Mouse (Mus musculus): ENCODE measurements around the gene Sugp2. TPM values are rescaled to one million over a fixed set of nuclear protein-coding genes. Genes with fewer than 3 reads are reported as not detected.

Gene Sugp2
- polyA plus RNA-seq, 1 experiment from 2014 or later = 26.1 TPM

GRCm38 (mm10) chr8:70283136-70284077 lies 49.4 kb downstream of the Sugp2 start:
- peak overlapping the region; percentile 79 for H3K4me2 ChIP-seq
- H3K4me3 ChIP-seq = peak overlapping the region; percentile 86
- ATAC-seq (ENCODE audit: insufficient number of reproducible peaks, low FRiP score, low TSS enrichment, low read depth) = peak; percentile 49
- peaks cover 18% of the 10 kb centered on the region for H3K4me1 ChIP-seq
- no peaks in the 10 kb centered on the region for H3K27me3 ChIP-seq
- H3K9me3 ChIP-seq = no peaks in the 10 kb centered on the region
- peak overlapping the region; percentile 87 for H3K9ac ChIP-seq
- H3K27ac ChIP-seq = peak overlapping the region; percentile 87
- 1% methylated on average over 55 of the region's 55 CpGs for WGBS
- H3K36me3 ChIP-seq = peaks cover 37% of the 10 kb centered on the region

- Histone ChIP-seq H3K27ac (no peak overlapping the region), H3K27me3 (no peaks in the 10 kb centered on the region), H3K9me3 (no peaks in the 10 kb centered on the region), H3K4me1 (peaks cover 18% of the 10 kb centered on the region), H3K4me3 (no peak overlapping the region), H3K4me2 (no peak overlapping the region), H3K36me3 (peaks cover 46% of the 10 kb centered on the region), H3K9ac (no peak overlapping the region)
- no peak for ATAC-seq (ENCODE audit: insufficient number of reproducible peaks, low FRiP score, low TSS enrichment, low read depth)
- 82% methylated on average over 5 of the region's 5 CpGs for WGBS
Observed at GRCm38 (mm10) chr8:70284421-70284820, 50.4 kb downstream of the Sugp2 start.

GRCm38 (mm10) chr8:70285304-70285703 lies 51.3 kb downstream of the Sugp2 start:
- H3K27ac ChIP-seq = no peak overlapping the region
- no peak for ATAC-seq (ENCODE audit: insufficient number of reproducible peaks, low FRiP score, low TSS enrichment, low read depth)
- peaks cover 54% of the 10 kb centered on the region for H3K36me3 ChIP-seq
- H3K9ac ChIP-seq = no peak overlapping the region
- 97% methylated on average over 15 of the region's 15 CpGs for WGBS
- H3K4me3 ChIP-seq = no peak overlapping the region
- no peaks in the 10 kb centered on the region for H3K9me3 ChIP-seq
- no peak overlapping the region for H3K4me2 ChIP-seq
- H3K27me3 ChIP-seq = no peaks in the 10 kb centered on the region
- peaks cover 18% of the 10 kb centered on the region for H3K4me1 ChIP-seq

- no peaks in the 10 kb centered on the region for H3K27me3 ChIP-seq
- no peak overlapping the region for H3K4me2 ChIP-seq
- H3K9me3 ChIP-seq = no peaks in the 10 kb centered on the region
- ATAC-seq (ENCODE audit: insufficient number of reproducible peaks, low FRiP score, low TSS enrichment, low read depth) = no peak
- peaks cover 69% of the 10 kb centered on the region for H3K36me3 ChIP-seq
- no peak overlapping the region for H3K4me3 ChIP-seq
- H3K4me1 ChIP-seq = peaks cover 18% of the 10 kb centered on the region
- H3K9ac ChIP-seq = no peak overlapping the region
- no peak overlapping the region for H3K27ac ChIP-seq
- WGBS = 88% methylated on average over 8 of the region's 8 CpGs
Observed at GRCm38 (mm10) chr8:70286737-70287136, 52.7 kb downstream of the Sugp2 start.

GRCm38 (mm10) chr8:70293988-70294405 lies 60.0 kb downstream of the Sugp2 start:
- H3K27ac ChIP-seq = peak overlapping the region; percentile 59
- no peaks in the 10 kb centered on the region for H3K9me3 ChIP-seq
- H3K4me2 ChIP-seq = no peak overlapping the region
- H3K36me3 ChIP-seq = peaks cover 95% of the 10 kb centered on the region
- WGBS = 51% methylated on average over 5 of the region's 5 CpGs
- H3K27me3 ChIP-seq = no peaks in the 10 kb centered on the region
- 0 out of 2 replicates have a peak, but pooled peaks have one; percentile 11 for ATAC-seq (ENCODE audit: insufficient number of reproducible peaks, low FRiP score, low TSS enrichment, low read depth)
- peaks cover 6% of the 10 kb centered on the region; the same call in 1 of the 2 replicates for H3K4me1 ChIP-seq
- H3K9ac ChIP-seq = no peak overlapping the region
- no peak overlapping the region for H3K4me3 ChIP-seq

- Histone ChIP-seq H3K4me1 (peaks cover 31% of the 10 kb centered on the region), H3K36me3 (peaks cover 60% of the 10 kb centered on the region), H3K4me2 (no peak overlapping the region), H3K9me3 (no peaks in the 10 kb centered on the region), H3K27me3 (no peaks in the 10 kb centered on the region), H3K9ac (no peak overlapping the region), H3K4me3 (peak overlapping the region; percentile 93; the same call in 1 of the 2 replicates), H3K27ac (no peak overlapping the region)
- no peak for ATAC-seq (ENCODE audit: insufficient number of reproducible peaks, low FRiP score, low TSS enrichment, low read depth)
- WGBS = 83% methylated on average over 3 of the region's 3 CpGs
Observed at GRCm38 (mm10) chr8:70300881-70301280, 66.9 kb downstream of the Sugp2 start.

- under 1% methylated on average over 40 of the region's 40 CpGs for WGBS
- H3K9ac ChIP-seq = peak within 1 kb of the TSS; percentile 78
- peak within 1 kb of the TSS; percentile 76 for H3K4me2 ChIP-seq
- H3K27ac ChIP-seq = peak within 1 kb of the TSS; percentile 84
- peaks cover 31% of the 10 kb centered on the region for H3K4me1 ChIP-seq
- H3K27me3 ChIP-seq = no peaks in the 10 kb centered on the region
- peaks cover 57% of the 10 kb centered on the region for H3K36me3 ChIP-seq
- peak; percentile 88 for ATAC-seq (ENCODE audit: insufficient number of reproducible peaks, low FRiP score, low TSS enrichment, low read depth)
- no peaks in the 10 kb centered on the region for H3K9me3 ChIP-seq
- peak within 1 kb of the TSS; percentile 93 for H3K4me3 ChIP-seq
Observed at GRCm38 (mm10) chr8:70302358-70302890, 68.4 kb downstream of the Sugp2 start, which contains the start of the genes Ddx49 and Cope. Gene Ddx49, minus strand, starts transcription at chr8:70302489. Gene Cope, plus strand, starts transcription at chr8:70302518.

GRCm38 (mm10) chr8:70302901-70303300 lies 68.9 kb downstream of the Sugp2 start:
- no peaks in the 10 kb centered on the region for H3K9me3 ChIP-seq
- peaks cover 31% of the 10 kb centered on the region for H3K4me1 ChIP-seq
- H3K4me2 ChIP-seq = peak overlapping the region; percentile 76
- no peaks in the 10 kb centered on the region for H3K27me3 ChIP-seq
- H3K4me3 ChIP-seq = peak overlapping the region; percentile 93
- peaks cover 57% of the 10 kb centered on the region for H3K36me3 ChIP-seq
- WGBS = 3% methylated on average over 16 of the region's 16 CpGs
- peak overlapping the region; percentile 78 for H3K9ac ChIP-seq
- peak overlapping the region; percentile 84 for H3K27ac ChIP-seq
- ATAC-seq (ENCODE audit: insufficient number of reproducible peaks, low FRiP score, low TSS enrichment, low read depth) = no peak

- H3K36me3 ChIP-seq = peaks cover 88% of the 10 kb centered on the region
- ATAC-seq (ENCODE audit: insufficient number of reproducible peaks, low FRiP score, low TSS enrichment, low read depth) = no peak
Observed at GRCm38 (mm10) chr8:70309311-70309710, 75.3 kb downstream of the Sugp2 start.

GRCm38 (mm10) chr8:70313399-70313798 lies 79.4 kb downstream of the Sugp2 start:
- H3K9me3 ChIP-seq = no peaks in the 10 kb centered on the region
- H3K36me3 ChIP-seq = peaks cover 52% of the 10 kb centered on the region
- no peak overlapping the region for H3K4me3 ChIP-seq
- H3K4me2 ChIP-seq = no peak overlapping the region
- no peak overlapping the region for H3K27ac ChIP-seq
- no peaks in the 10 kb centered on the region for H3K27me3 ChIP-seq
- ATAC-seq (ENCODE audit: insufficient number of reproducible peaks, low FRiP score, low TSS enrichment, low read depth) = no peak
- WGBS = 76% methylated on average over 2 of the region's 2 CpGs
- H3K9ac ChIP-seq = no peak overlapping the region
- peaks cover 35% of the 10 kb centered on the region for H3K4me1 ChIP-seq

More at GRCm38 (mm10) chr8:70309311-70309710, 75.3 kb downstream of the Sugp2 start:
- Histone ChIP-seq H3K4me3 (no peak overlapping the region), H3K9ac (no peak overlapping the region), H3K9me3 (no peaks in the 10 kb centered on the region), H3K4me1 (peaks cover 8% of the 10 kb centered on the region), H3K4me2 (no peak overlapping the region), H3K27me3 (no peaks in the 10 kb centered on the region), H3K27ac (no peak overlapping the region)
- 24% methylated on average over 2 of the region's 2 CpGs for WGBS

GRCm38 (mm10) chr8:70315624-70316510 lies 81.8 kb downstream of the Sugp2 start, which contains the start of gene Cers1:
Gene Cers1, plus strand, starts transcription at chr8:70315775.
- Histone ChIP-seq H3K4me2 (peak within 1 kb of the TSS; percentile 85), H3K4me3 (peak within 1 kb of the TSS; percentile 69), H3K27me3 (no peaks in the 10 kb centered on the region), H3K9ac (peak within 1 kb of the TSS; percentile 64), H3K4me1 (peaks cover 35% of the 10 kb centered on the region), H3K36me3 (peaks cover 46% of the 10 kb centered on the region), H3K9me3 (no peaks in the 10 kb centered on the region), H3K27ac (peak within 1 kb of the TSS; percentile 84)
- peak; percentile 72 for ATAC-seq (ENCODE audit: insufficient number of reproducible peaks, low FRiP score, low TSS enrichment, low read depth)
- 2% methylated on average over 66 of the region's 66 CpGs for WGBS

Measured in limb, embryonic 15.5 days (tissue).